Mouse (Mus musculus) T-helper 2 cell (primary cell): ENCODE data around the gene Tubgcp4.

Experiments used
- in situ Hi-C: fragments of 300-600 bp; cut with MboI, MseI; formaldehyde crosslinking; loops from one replicate; pipeline ENCODE4 v1.15.1; 2025; ENCODE audit warnings: high pct_unique_total_duplicates

Gene Tubgcp4

DNA sequence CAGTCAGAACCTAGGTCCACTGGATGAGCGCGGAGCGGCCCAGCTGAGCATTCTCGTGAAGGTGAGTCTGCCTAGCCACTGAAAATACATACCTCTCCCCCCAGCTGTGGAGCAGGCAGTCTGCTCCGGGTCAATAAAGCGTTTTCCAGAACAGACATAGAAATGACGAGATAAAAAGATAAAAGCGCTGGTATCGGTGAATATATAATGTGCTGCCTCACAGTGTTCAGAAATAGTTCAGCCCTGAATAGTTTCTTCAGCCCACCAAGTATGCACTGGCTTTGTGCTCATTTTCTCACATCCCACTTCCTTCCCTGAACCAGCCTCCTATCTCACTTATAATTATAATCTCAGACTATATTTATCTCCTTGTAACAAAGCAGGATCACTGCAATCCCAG lies 25.0 kb downstream of the Tubgcp4 start:
- in situ Hi-C loops = no loop called here

DNA sequence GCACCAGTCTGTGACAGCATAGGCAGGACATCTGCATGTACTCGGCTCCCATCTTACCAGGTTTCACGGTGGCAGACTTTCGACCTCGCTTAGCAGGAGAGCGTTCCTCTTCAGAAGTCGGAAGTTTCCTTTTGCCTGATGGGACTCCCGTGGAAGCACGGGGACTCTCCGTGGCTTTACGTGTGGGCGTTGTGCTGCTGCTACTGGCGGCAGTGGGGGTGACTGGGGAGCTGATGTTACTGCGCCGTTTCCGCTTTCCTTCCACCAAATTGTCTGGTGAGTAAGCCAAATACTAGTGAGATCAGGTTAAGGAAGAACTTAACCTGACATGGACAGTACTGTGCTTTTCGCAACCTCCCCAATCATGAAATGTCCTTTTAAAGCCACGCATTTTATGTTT lies 33.8 kb downstream of the Tubgcp4 start:
- in situ Hi-C loops = no loop called here

DNA sequence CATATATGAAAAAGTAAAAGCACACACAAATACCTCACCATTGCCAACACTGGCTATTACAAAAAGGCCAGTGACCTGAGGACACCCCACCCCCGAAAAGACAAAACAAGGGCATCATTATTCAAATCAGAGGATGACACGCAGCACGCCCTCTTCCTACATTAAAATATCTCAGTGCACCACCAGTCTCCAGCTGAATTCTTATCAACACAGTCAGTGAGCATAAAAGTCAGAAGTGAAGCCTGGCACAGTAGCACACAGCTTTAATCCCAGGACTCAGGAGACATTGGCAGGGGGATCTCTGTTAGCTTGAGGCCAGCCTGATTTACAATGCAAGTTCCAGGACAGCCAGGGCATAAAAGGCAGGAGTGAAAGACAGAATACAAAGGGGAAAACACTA lies 36.1 kb downstream of the Tubgcp4 start:
- in situ Hi-C loops = no loop called here

DNA sequence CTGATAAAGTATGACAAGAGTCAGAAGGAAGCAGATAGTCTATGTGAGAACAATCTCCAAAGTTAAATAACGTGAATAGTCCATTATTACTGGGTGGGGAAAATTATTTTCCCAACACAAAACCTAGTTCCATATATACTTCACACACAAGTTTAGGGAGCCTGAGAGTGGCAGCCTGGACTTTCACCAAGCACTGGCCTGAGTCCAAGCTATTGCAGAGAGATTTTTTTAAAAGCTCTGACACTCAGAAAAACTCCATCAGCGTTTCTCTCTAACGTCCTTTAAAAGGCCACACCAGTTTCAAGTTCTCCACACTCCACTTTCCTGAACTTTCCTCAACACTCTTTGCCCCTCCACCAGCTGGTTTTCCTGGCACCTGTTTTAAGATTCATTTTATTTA lies 44.0 kb downstream of the Tubgcp4 start:
- in situ Hi-C loops = loop anchor here (10.0 kb wide), 1 partner anchor 170 kb away; the partner anchor contains the start of gene Strc

DNA sequence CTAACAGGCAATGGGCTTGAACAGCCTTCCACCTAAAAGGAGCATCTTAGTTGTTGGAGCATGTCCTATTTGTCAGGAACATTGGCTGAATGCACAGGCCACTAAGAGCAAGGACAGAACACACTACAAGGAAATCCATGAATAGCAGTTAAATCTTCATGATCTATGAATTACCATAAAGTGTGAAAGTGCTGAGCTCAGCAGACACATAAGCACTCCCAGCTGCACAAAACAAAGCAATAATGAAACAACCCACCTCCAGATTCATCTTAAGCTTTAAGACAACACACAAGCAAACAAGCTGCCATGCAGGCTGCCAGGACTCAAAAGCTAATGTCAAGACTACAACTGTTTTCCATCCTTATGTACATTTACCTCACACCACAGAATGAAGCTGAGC lies 48.7 kb downstream of the Tubgcp4 start:
- in situ Hi-C loops = loop anchor here (10.0 kb wide), 1 partner anchor 166 kb away; the partner anchor contains the start of gene Strc

DNA sequence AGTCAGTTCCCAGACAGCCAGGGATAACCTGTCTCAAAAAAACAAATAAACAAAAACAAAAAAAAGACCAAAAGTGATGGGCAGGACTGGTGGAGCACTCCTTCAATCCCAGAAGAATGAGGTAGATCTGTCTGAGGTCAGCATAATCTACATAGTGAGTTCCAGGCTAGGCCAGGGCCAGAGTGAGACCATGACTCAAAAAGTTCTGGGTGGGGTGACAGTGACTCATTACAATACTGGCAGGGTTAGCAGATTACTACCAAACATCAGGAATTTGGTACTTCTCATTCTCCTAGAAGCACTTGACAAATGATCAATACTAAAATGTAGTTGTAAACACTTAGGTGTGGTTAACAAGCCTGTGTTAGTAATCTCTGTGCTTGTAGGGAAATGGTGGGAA lies 49.5 kb downstream of the Tubgcp4 start:
- in situ Hi-C loops = loop anchor here (10.0 kb wide), 1 partner anchor 165 kb away; the partner anchor contains the start of gene Strc

DNA sequence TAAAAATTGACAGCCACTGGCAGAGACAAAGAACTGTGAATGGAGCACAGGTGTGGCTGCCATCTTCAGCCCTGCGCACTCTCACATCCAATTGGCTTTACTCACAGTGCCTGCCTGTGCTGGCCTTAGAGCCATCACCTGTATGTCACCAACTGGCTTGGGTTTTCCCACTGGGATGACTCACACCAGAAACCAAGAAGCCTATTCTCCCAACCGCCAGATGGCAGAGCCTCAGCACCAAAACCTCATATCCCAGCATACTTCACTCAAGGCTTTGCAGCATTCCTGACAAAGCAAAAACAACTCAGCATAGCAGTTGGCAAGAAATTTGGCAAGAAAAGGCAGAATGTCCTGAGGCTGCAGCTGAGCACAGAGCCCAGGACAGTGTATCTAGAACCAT lies 52.6 kb downstream of the Tubgcp4 start:
- in situ Hi-C loops = no loop called here

DNA sequence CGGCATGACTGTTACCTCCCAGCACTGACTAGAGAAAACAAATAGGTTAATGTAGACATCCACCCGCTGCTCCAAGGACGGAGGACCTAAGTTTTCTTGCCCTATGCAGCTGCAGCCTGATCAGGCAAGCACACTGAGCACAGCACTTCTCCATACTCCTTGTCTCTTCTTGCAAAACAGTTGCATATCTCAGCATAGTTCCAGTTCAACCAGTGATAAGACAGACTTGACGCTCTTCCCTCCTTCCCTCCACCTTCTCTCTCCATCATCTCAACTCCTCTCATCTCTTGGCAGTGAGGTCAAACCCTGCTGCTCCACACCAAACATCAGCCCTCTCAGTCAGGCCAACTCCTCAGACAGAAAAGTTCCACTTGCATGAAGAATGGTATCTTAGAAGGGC lies 57.7 kb downstream of the Tubgcp4 start:
- in situ Hi-C loops = no loop called here

DNA sequence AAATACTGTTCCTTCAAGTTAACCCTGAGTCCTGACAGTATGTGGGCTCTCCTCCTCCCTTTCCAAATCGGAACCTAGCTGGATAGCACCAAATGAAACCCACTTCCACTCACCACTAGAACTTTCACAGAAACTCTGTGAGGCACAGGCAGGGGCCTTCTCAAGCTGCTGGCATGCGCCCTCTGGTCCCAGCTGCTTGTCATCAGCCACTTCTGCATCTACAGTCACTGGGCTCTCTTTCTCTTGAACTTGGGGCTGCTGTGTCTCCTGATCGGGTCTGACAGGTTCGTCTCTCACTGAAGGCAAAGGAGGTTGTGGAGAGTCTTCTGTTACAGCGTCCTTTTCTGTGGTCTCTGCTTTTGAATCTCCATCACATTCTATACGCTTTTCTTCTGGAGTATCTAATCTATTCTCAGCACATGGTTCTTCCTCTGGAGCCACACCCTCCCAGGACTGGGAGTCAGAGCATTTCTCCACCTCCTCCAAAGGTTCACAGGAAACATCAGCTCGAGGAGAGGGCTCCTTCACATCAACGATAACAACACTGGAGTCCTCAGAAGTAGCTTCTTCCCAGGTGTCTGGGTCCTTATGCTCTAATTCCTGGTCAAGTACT lies 65.1 kb downstream of the Tubgcp4 start:
- in situ Hi-C loops = no loop called here

DNA sequence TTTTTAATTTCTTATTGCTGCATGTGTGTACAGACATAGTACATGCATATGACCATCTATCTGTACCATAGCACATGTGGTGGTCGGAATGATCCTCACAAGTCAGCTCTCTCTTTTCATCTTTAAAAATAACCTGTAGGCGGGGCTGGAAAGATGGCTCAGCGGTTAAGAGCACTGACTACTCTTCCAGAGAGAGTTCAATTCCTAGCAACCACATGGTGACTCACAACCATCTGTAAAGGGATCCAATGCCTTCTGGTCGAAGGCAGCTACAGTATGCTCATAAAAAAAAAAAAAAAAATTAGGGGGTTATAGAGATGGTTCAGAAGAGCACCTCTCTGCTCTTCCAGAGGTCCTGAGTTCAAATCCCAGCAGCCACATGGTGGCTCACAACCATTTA lies 69.0 kb downstream of the Tubgcp4 start:
- in situ Hi-C loops = no loop called here

DNA sequence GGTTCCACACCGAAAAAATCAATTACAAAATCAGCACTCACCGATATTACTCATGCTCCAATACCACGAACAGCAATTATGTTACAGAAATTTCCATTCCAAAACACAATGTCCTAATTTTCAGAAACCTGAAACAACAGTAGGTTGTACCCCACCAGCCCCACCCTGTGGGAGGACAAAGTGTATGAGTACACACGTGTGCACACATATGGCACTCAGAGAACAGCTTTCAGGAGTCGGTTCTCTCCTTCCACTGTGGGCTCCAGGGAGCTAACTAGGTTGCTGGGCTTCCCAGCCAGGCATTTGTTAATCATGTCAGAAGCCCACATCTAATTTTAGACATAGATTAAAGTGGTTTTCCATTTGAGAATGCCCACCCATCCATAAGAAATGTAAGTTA lies 73.6 kb downstream of the Tubgcp4 start:
- in situ Hi-C loops = no loop called here
